Mouse (Mus musculus) liver, adult 2 months (tissue): ENCODE results near the gene Kcne4. TPM values are rescaled to one million over a fixed set of nuclear protein-coding genes. Genes with fewer than 3 reads are reported as not detected.
A peak's percentile ranks its signal among the peaks of the same experiment; 100 is the strongest.

ENCODE experiments used
- DNase-seq: peaks from one replicate; pipeline ENCODE4 v3.0.0-alpha.2; 2011; ENCODE audit warnings: low read depth, low spot score; ENCODE audit errors: extremely low read depth
- H3K27ac ChIP-seq: fragments of 200-500 bp; replicated peaks from 2 replicates; pipeline ENCODE4 v1.5.1; 2012; ENCODE audit warnings: low read depth, mild to moderate bottlenecking, control low read depth, inconsistent platforms, low read length; ENCODE audit not compliant: insufficient read depth
- H3K27me3 ChIP-seq: fragments of 200-500 bp; 2 replicates; pipeline ENCODE4 v1.6.1; 2012; ENCODE audit warnings: mild to moderate bottlenecking, moderate library complexity, low read length, inconsistent platforms; ENCODE audit not compliant: control insufficient read depth, insufficient read depth
- H3K36me3 ChIP-seq: fragments of 200-500 bp; 2 replicates; pipeline ENCODE4 v1.6.1; 2012; ENCODE audit warnings: low read length, inconsistent platforms; ENCODE audit not compliant: control insufficient read depth, insufficient read depth
- H3K4me1 ChIP-seq: fragments of 200-500 bp; 2 replicates; pipeline ENCODE4 v1.6.1; 2011; ENCODE audit warnings: low read length; ENCODE audit not compliant: control insufficient read depth, insufficient read depth
- H3K4me3 ChIP-seq: fragments of 200-500 bp; 2 replicates; pipeline ENCODE4 v1.5.1; 2011; ENCODE audit warnings: low read depth, mild to moderate bottlenecking, control low read depth, low read length, moderate library complexity; ENCODE audit not compliant: insufficient read depth
- H3K79me2 ChIP-seq: fragments of 200-500 bp; 2 replicates; pipeline ENCODE4 v1.6.1; 2012; ENCODE audit warnings: inconsistent platforms, mild to moderate bottlenecking, low read length, moderate library complexity; ENCODE audit not compliant: control insufficient read depth, insufficient read depth
- H3K9ac ChIP-seq: fragments of 200-500 bp; 2 replicates; pipeline ENCODE4 v1.6.1; 2012; ENCODE audit warnings: low read depth, mild to moderate bottlenecking, control low read depth, inconsistent platforms, low read length
- CTCF ChIP-seq: fragments of 200-500 bp; IDR thresholded peaks from 2 replicates; pipeline ENCODE4 v1.5.1; 2011; ENCODE audit warnings: low read depth, low read length, control low read depth
- POLR2A ChIP-seq: fragments of 200-500 bp; IDR thresholded peaks from 2 replicates; pipeline ENCODE4 v1.6.1; 2011; ENCODE audit warnings: low read length, control low read depth; ENCODE audit not compliant: insufficient read depth; ENCODE audit errors: extremely low read depth
- WGBS: fragments of 180-500 bp; shearing (Covaris S2); methylation state at CpG from one replicate; pipeline ENCODE4 v1.1.7; 2018; 5-methylcytosine and 5-hydroxymethylcytosine counted together
- polyA plus RNA-seq: library from polyadenylated mRNA; depleted of rRNA; stranded (reverse); fragments of >200 nt; gene quantifications from 2 replicates; pipeline ENCODE4 v1.2.3, GENCODE M21; 2012
- total RNA-seq: library from RNA; depleted of rRNA; stranded (reverse); fragments of >200 nt; gene quantifications from 2 replicates; pipeline ENCODE4 v1.2.3, GENCODE M21; 2014

Gene Kcne4
- total and polyA plus RNA-seq, 2 experiments = 0.11 to 0.28 TPM

- DNase-seq = peak; percentile 21
These were observed 29.9 kb downstream of the Kcne4 start for GRCm38 (mm10) chr1:78846471-78846870.

DNA sequence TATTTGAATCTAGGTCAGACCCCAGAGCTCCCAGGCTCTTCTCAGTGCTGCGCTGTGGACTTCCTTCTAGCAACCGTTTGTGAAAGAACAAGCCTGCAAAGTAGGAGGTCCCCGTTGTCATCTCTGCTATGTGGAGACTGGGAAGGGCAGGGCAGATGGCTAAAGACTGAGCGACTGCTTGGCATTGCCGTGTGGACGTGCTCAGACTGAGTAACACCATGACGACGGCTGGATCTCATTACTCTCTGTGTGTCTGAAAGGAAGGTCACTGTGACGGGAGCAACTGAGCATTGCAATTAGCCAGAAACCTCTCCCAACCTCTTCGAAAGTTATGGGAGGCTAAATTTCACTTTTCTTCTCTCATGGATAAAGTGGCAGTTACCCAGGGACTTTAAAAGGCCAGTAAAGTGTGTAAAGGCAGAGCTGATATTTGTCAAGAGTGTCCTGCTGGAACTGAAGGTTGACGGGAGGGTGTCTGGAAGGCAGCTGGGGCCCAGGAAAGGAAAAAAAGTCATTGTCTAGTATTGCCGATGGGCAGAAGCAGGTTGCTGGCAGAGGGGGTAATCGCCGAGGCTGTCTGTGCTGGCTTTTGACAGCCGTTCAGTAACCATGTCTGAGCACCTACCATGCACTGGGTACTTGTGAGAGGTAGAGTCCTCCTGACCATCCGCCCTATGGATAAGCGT is 36.0 kb downstream of the Kcne4 start:
- Histone ChIP-seq H3K9ac (no peak overlapping the region), H3K79me2 (no peaks in the 10 kb centered on the region), H3K36me3 (no peaks in the 10 kb centered on the region), H3K27ac (no peak overlapping the region), H3K4me1 (no peaks in the 10 kb centered on the region), H3K4me3 (no peak overlapping the region), H3K27me3 (no peaks in the 10 kb centered on the region)
- DNase-seq = no peak
- whole genome bisulfite sequencing = 81% methylated on average over 17 of the region's 17 CpGs
- TF ChIP-seq CTCF (no peak), POLR2A (no peak)

More at GRCm38 (mm10) chr1:78846471-78846870, 29.9 kb downstream of the Kcne4 start:
- Histone ChIP-seq H3K79me2 (no peaks in the 10 kb centered on the region), H3K9ac (no peak overlapping the region), H3K36me3 (no peaks in the 10 kb centered on the region), H3K27ac (no peak overlapping the region), H3K4me3 (no peak overlapping the region), H3K27me3 (no peaks in the 10 kb centered on the region), H3K4me1 (no peaks in the 10 kb centered on the region)
- WGBS = 52% methylated on average over 2 of the region's 2 CpGs
- TF ChIP-seq CTCF (no peak), POLR2A (no peak)

DNA sequence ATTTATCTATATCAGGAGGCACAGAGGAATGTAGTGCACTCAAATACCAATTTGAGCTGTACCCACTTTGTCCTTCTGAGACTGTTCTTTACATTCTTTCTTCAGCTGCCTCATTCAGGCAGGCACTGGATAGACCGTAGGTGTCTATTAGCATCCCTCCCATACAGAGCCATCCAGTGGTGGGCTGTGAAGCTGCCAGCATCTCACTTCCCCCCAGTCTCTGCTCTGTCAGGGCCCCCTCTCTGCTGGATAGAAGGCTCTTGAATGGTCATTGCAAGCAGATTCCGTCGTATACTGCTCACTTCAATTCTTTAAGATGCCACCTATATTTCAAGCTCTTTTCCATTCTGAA is 36.5 kb downstream of the Kcne4 start:
- Histone ChIP-seq H3K36me3 (no peaks in the 10 kb centered on the region), H3K9ac (no peak overlapping the region), H3K4me3 (no peak overlapping the region), H3K27ac (no peak overlapping the region), H3K27me3 (no peaks in the 10 kb centered on the region), H3K4me1 (no peaks in the 10 kb centered on the region), H3K79me2 (no peaks in the 10 kb centered on the region)
- no peak for DNase-seq
- no peak for TF ChIP-seq CTCF
- WGBS = 97% methylated on average over 3 of the region's 3 CpGs

- TF ChIP-seq CTCF (no peak), POLR2A (no peak)
- H3K27me3 ChIP-seq = no peaks in the 10 kb centered on the region
- no peak overlapping the region for H3K9ac ChIP-seq
- no peak for DNase-seq
- no peak overlapping the region for H3K27ac ChIP-seq
- WGBS = 27% methylated on average over 1 of the region's 1 CpGs
- H3K4me3 ChIP-seq = no peak overlapping the region
- no peaks in the 10 kb centered on the region for H3K79me2 ChIP-seq
- H3K36me3 ChIP-seq = no peaks in the 10 kb centered on the region
- H3K4me1 ChIP-seq = no peaks in the 10 kb centered on the region
These were observed 37.7 kb downstream of the Kcne4 start for GRCm38 (mm10) chr1:78854306-78854705.

- H3K79me2 ChIP-seq = no peaks in the 10 kb centered on the region
- H3K27me3 ChIP-seq = no peaks in the 10 kb centered on the region
- no peaks in the 10 kb centered on the region; the same call in 1 of the 2 replicates for H3K4me1 ChIP-seq
- TF ChIP-seq POLR2A (no peak), CTCF (no peak)
- no peak for DNase-seq
- WGBS = 83% methylated on average over 4 of the region's 4 CpGs
- H3K9ac ChIP-seq = no peak overlapping the region
- no peak overlapping the region for H3K27ac ChIP-seq
- no peak overlapping the region for H3K4me3 ChIP-seq
- no peaks in the 10 kb centered on the region for H3K36me3 ChIP-seq
These were observed 43.0 kb downstream of the Kcne4 start for GRCm38 (mm10) chr1:78859573-78859972.

DNA sequence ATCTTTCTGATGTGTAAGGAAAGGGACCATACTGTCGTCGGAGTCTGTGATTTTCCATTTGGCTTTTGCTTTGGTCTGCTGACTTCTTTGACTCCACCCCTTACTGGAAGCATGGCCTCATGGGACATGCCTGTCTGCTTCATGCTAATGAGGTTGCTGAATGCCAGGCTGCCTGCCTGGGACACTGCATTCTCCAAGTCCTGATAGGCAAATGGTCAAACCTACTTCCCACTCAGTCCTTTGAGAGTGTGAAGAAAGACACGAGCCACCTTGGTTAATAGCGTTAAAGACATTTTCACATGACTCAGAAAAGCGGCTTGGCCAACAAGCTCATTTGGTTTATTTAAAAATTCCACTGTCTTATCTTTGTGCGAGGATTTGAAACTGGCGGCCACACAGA is 43.5 kb downstream of the Kcne4 start:
- Histone ChIP-seq H3K27ac (no peak overlapping the region), H3K4me3 (no peak overlapping the region), H3K36me3 (no peaks in the 10 kb centered on the region), H3K79me2 (no peaks in the 10 kb centered on the region), H3K27me3 (no peaks in the 10 kb centered on the region), H3K9ac (no peak overlapping the region), H3K4me1 (no peaks in the 10 kb centered on the region; the same call in 1 of the 2 replicates)
- TF ChIP-seq POLR2A (no peak), CTCF (no peak)
- peak; percentile 39 for DNase-seq
- 81% methylated on average over 7 of the region's 7 CpGs for WGBS
